Comparison of ENCODE assay signal across 10 mouse cellular contexts in the genomic region with DNA sequence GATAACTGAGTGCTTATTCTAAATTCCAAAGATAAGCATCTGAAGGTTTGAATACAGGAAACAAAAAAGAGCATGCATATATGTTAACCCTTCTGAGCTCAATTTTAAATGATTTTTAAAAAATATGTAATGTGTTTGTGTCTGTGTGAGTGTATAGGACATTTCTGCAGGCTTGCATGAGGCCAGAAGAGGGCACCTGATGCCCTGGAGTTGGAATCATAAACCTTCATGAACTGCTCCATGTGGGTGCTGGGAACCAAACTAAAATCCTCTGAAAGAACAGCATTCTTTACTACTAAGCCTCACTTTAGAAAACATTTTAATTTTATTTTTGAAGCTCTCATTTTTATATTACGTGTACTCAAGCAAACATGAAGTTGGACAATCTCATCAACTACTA. TPM values are rescaled to one million over a fixed set of nuclear protein-coding genes. Genes with fewer than 3 reads are reported as not detected.
DNase-seq lines count a peak whose midpoint lies in the region; ATAC-seq lines count a peak whose summit lies in the region.
"Had no signal": no experiment of that assay in that cellular context is flagged by ENCODE, and none has a peak within 500 bp of the region (broad histone marks: within the 10 kb centered on the region; RNA-seq: fewer than 3 reads in every experiment).

No protein-coding gene starts in this region.

- H3K36me3 ChIP-seq in heart, embryonic 12.5 days, result peaks cover 55% of the 10 kb centered on the region
- peaks cover 18% of the 10 kb centered on the region for H3K36me3 ChIP-seq in neural tube, embryonic 11.5 days (ENCODE audit: control insufficient read depth, insufficient read depth, low read length)
- peaks cover 51% of the 10 kb centered on the region for H3K36me3 ChIP-seq in macrophage (ENCODE audit: inconsistent target)

- peak overlapping the region; percentile 52 for H3K4me2 ChIP-seq in heart, embryonic 12.5 days
- H3K4me2 ChIP-seq in neural tube, embryonic 11.5 days (ENCODE audit: low read depth), result peak overlapping the region; percentile 41

- no peak overlapping the region for H3K9ac ChIP-seq in heart, embryonic 12.5 days
- H3K9ac ChIP-seq in neural tube, embryonic 11.5 days (ENCODE audit: low read length), result no peak overlapping the region

- H3K27ac ChIP-seq in heart, embryonic 12.5 days (ENCODE audit: poor library complexity, severe bottlenecking), result no peak overlapping the region
- H3K27ac ChIP-seq in neural tube, embryonic 11.5 days (ENCODE audit: low read depth, low read length), result no peak overlapping the region
- no peak overlapping the region for H3K27ac ChIP-seq in macrophage

- H3K4me1 ChIP-seq in heart, embryonic 12.5 days (replicated peaks), result peaks cover 14% of the 10 kb centered on the region
- H3K4me1 ChIP-seq in neural tube, embryonic 11.5 days (ENCODE audit: control insufficient read depth, insufficient read depth, low read length), result peaks cover 7% of the 10 kb centered on the region

- WGBS in heart, embryonic 12.5 days, result 93% methylated on average over 1 of the region's 1 CpGs
- 82% methylated on average over 1 of the region's 1 CpGs for WGBS in neural tube, embryonic 11.5 days
- WGBS in macrophage (ENCODE audit: missing documents), result 100% methylated on average over 1 of the region's 1 CpGs

- DNase-seq in heart, postnatal 4 days, result no peak
- DNase-seq in neural tube, embryonic 11.5 days (ENCODE audit: low spot score), result no peak
- no peak for DNase-seq in neural tube, embryonic 10.5 days (ENCODE audit: extremely low spot score, low spot score)
- DNase-seq in B cell, adult 2 months, result no peak
- no peak for DNase-seq in cerebellum, adult 18-20 months
- no peak for DNase-seq in lung, adult 18-20 months
- DNase-seq: cerebellum, adult 9-11 months; kidney, adult 11 months had no signal

- ATAC-seq in heart, embryonic 12.5 days (ENCODE audit: insufficient number of reproducible peaks, low FRiP score), result no peak
- no peak for ATAC-seq in neural tube, embryonic 11.5 days (ENCODE audit: insufficient read depth, low FRiP score, low TSS enrichment)

- peaks cover 50% of the 10 kb centered on the region for H3K79me2 ChIP-seq in macrophage (ENCODE audit: inconsistent target)

- no peaks in the 10 kb centered on the region for H3K9me3 ChIP-seq in heart, embryonic 12.5 days (replicated peaks)
- no peaks in the 10 kb centered on the region for H3K9me3 ChIP-seq in neural tube, embryonic 11.5 days (ENCODE audit: control insufficient read depth, low read length)

- H3K27me3 ChIP-seq in heart, embryonic 12.5 days (replicated peaks), result no peaks in the 10 kb centered on the region
- H3K27me3 ChIP-seq in neural tube, embryonic 11.5 days (ENCODE audit: control insufficient read depth, insufficient read depth, low read length), result no peaks in the 10 kb centered on the region

- H3K4me3 ChIP-seq in heart, embryonic 12.5 days, result peak overlapping the region; percentile 32
- 0 out of 2 replicates have a peak overlapping the region, but pooled peaks have one; percentile 4 for H3K4me3 ChIP-seq in neural tube, embryonic 11.5 days (ENCODE audit: low read depth, low read length)
- peak overlapping the region; percentile 83 for H3K4me3 ChIP-seq in macrophage (ENCODE audit: inconsistent target)

RNA-seq across cellular contexts. Expression of gene Vim, which starts 3.7 kb away (rescaled TPM):
- polyA plus RNA-seq in heart, embryonic 12.5 days (2016; fragmentation: Nextera tagmentation; extraction: Ambion mirVana), result 912 and 971 TPM in 2 replicates
- 1,000 to 10,000 TPM; 1,329 to 1,381 TPM for total RNA-seq in heart, postnatal 4 days (2021)
- polyA plus RNA-seq in neural tube, embryonic 11.5 days (2014; fragmentation: Nextera tagmentation; extraction: Ambion mirVana), result 1,210 and 1,219 TPM in 2 replicates
- 1,000 to 10,000 TPM in 11 of 26 experiments, 100 to 1,000 TPM in 15; 356 to 3,689 (median 853) TPM for total RNA-seq in macrophage (2018; cell fraction: chromatin; rRNA removed)
- total RNA-seq in macrophage (2018; cell fraction: cytosol; rRNA removed), result 1,000 to 10,000 TPM; 1,475 to 4,121 (median 2,080) TPM
- total RNA-seq in macrophage (2018; cell fraction: nucleus; rRNA removed), result 1,000 to 10,000 TPM in 22 of 26 experiments, 100 to 1,000 TPM in 4; 768 to 3,052 (median 1,507) TPM
- polyA plus RNA-seq in macrophage (2018), result 760 to 2,516 TPM (median 1,050 TPM) in 3 replicates

RNA-seq across cellular contexts. Expression of gene Trdmt1, which starts 32.9 kb away (rescaled TPM):
- 7.4 and 8.2 TPM in 2 replicates for polyA plus RNA-seq in heart, embryonic 12.5 days (2016; fragmentation: Nextera tagmentation; extraction: Ambion mirVana)
- 10 to 100 TPM; 11.3 to 14.4 TPM for total RNA-seq in heart, postnatal 4 days (2021)
- polyA plus RNA-seq in neural tube, embryonic 11.5 days (2014; fragmentation: Nextera tagmentation; extraction: Ambion mirVana), result 7.2 and 9.3 TPM in 2 replicates
- 10 to 100 TPM in 3 of 26 experiments, 1 to 10 TPM in 23; 2.1 to 11.2 (median 7.7) TPM for total RNA-seq in macrophage (2018; cell fraction: chromatin; rRNA removed)
- total RNA-seq in macrophage (2018; cell fraction: cytosol; rRNA removed), result 1 to 10 TPM; 3.5 to 6.7 (median 4.7) TPM
- total RNA-seq in macrophage (2018; cell fraction: nucleus; rRNA removed), result 1 to 10 TPM; 2.4 to 9.7 (median 4.9) TPM
- polyA plus RNA-seq in macrophage (2018), result 6.1 to 7.7 TPM (median 6.1 TPM) in 3 replicates

Comparison
In these comparisons a context has a peak if more than half of its experiments do, and no peak if none do; other contexts are left out.
1. H3K4me3 ChIP-seq: peak in every context shown above with its lines; median percentile 83 in macrophage; 32 in heart, embryonic 12.5 days; 4 in neural tube, embryonic 11.5 days.